Mouse (Mus musculus) midbrain, postnatal 0 days (tissue): ENCODE measurements around the gene Mpdz. TPM values are rescaled to one million over a fixed set of nuclear protein-coding genes. Genes with fewer than 3 reads are reported as not detected.

ENCODE experiments used
- ATAC-seq: fragments of 200-750 bp; cut with Nextera tagmentation; 2 replicates; pipeline ENCODE4 v1.8.0; 2017; ENCODE audit warnings: moderate number of reproducible peaks, mild to moderate bottlenecking, moderate TSS enrichment, moderate library complexity; ENCODE audit not compliant: low FRiP score
- DNase-seq: peaks from one replicate; pipeline ENCODE4 v3.0.0-alpha.2; 2015; ENCODE audit warnings: low spot score
- H3K27ac ChIP-seq: fragments of 300-500 bp; sonication (generic); 2 replicates; pipeline ENCODE4 v1.5.1; 2014; ENCODE audit warnings: low read depth, mild to moderate bottlenecking, low read length, mixed read lengths
- H3K27me3 ChIP-seq: fragments of 300-500 bp; sonication (generic); 2 replicates; pipeline ENCODE4 v1.6.1; 2014; ENCODE audit warnings: low read length, control low read depth, mixed read lengths; ENCODE audit not compliant: insufficient read depth
- H3K36me3 ChIP-seq: fragments of 300-500 bp; sonication (generic); 2 replicates; pipeline ENCODE4 v1.6.1; 2014; ENCODE audit warnings: low read length, control low read depth, mixed read lengths; ENCODE audit not compliant: insufficient read depth
- H3K4me1 ChIP-seq: fragments of 300-500 bp; sonication (generic); 2 replicates; pipeline ENCODE4 v1.6.1; 2014; ENCODE audit warnings: mild to moderate bottlenecking, control low read depth, antibody characterized with exemption, low read length, mixed read lengths; ENCODE audit not compliant: insufficient read depth
- H3K4me2 ChIP-seq: fragments of 300-500 bp; sonication (generic); 2 replicates; pipeline ENCODE4 v1.6.1; 2014; ENCODE audit warnings: low read depth, mild to moderate bottlenecking, low read length, mixed read lengths; ENCODE audit not compliant: poor library complexity, severe bottlenecking
- H3K4me3 ChIP-seq: fragments of 300-500 bp; sonication (generic); 2 replicates; pipeline ENCODE4 v1.5.1; 2014; ENCODE audit warnings: low read depth, mild to moderate bottlenecking, low read length, moderate library complexity
- H3K9ac ChIP-seq: fragments of 300-500 bp; sonication (generic); replicated peaks from 2 replicates; pipeline ENCODE4 v1.6.1; 2014; ENCODE audit warnings: mild to moderate bottlenecking, low read length, moderate library complexity, mixed read lengths; ENCODE audit not compliant: poor library complexity, severe bottlenecking
- H3K9me3 ChIP-seq: fragments of 300-500 bp; sonication (generic); 2 replicates; pipeline ENCODE4 v1.6.1; 2016; ENCODE audit warnings: low read length, control low read depth
- CTCF ChIP-seq: IDR thresholded peaks from 2 replicates; pipeline ENCODE4 v1.5.1; 2016; ENCODE audit warnings: antibody characterized with exemption, mild to moderate bottlenecking
- WGBS: fragments of 180-500 bp; shearing (Covaris S2); extraction: QIAGEN DNeasy Blood & Tissue Kit; methylation state at CpG from one replicate; pipeline ENCODE4 v1.1.7; 2014; 5-methylcytosine and 5-hydroxymethylcytosine counted together
- polyA plus RNA-seq: library from polyadenylated mRNA; unstranded; fragments of >200 nt; fragmentation: Nextera tagmentation; extraction: Ambion mirVana; gene quantifications from 2 replicates; pipeline ENCODE4 v1.2.1, GENCODE M21; 2015
- total RNA-seq: library from RNA; depleted of rRNA; stranded (reverse); fragments of >200 nt; gene quantifications from 2 replicates; pipeline ENCODE4 v1.2.3, GENCODE M21; 2014

The Mpdz gene
- total and polyA plus RNA-seq, 2 experiments from 2014 or later, result 8.4 to 23.7 TPM

DNA sequence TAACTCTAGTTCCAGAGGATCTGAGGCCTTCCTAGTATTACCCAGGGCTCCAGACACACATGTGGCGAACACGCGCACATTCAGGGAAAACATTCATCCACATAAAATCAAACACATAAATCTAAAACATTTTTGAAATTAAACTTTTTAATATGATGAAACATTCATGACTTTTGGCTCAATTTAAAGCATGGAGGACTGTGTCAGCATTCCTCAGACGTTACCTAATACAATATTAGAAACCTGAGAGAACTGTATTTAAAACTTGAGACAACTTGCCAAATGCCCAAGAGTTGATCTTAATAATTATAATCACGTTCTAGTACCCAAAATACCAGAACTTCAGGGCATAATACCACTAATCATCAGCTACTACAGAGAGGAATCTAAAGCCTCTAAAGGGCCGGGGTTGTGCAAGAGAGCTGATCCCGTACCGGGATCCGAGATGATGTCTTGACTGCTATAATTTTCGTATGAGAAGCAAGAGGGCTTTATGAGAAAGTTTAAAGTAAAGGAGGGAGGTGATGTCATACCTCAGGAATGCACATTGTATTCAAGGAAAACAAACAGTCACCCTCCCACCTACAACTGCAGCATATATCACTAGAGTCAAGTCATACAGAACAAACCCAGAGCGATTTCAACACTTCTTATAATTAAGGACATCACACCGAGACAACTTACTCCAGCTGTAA is 133.0 kb downstream of the Mpdz start:
- 85% methylated on average over 12 of the region's 12 CpGs for WGBS
- Histone ChIP-seq H3K27me3 (no peaks in the 10 kb centered on the region), H3K36me3 (peaks cover 3% of the 10 kb centered on the region; the same call in 1 of the 2 replicates), H3K4me1 (no peaks in the 10 kb centered on the region), H3K9ac (no peak overlapping the region), H3K27ac (no peak overlapping the region), H3K9me3 (no peaks in the 10 kb centered on the region), H3K4me3 (no peak overlapping the region), H3K4me2 (no peak overlapping the region)
- DNase-seq, result no peak
- TF ChIP-seq CTCF, result no peak
- no peak for ATAC-seq

GRCm38 (mm10) chr4:81307596-81308265 is 134.9 kb downstream of the Mpdz start:
- no peak overlapping the region for H3K4me3 ChIP-seq
- WGBS, result 94% methylated on average over 10 of the region's 10 CpGs
- ATAC-seq (no peak), DNase-seq (no peak)
- H3K9me3 ChIP-seq, result no peaks in the 10 kb centered on the region
- peaks cover 6% of the 10 kb centered on the region for H3K36me3 ChIP-seq
- no peak overlapping the region for H3K9ac ChIP-seq
- TF ChIP-seq CTCF, result no peak
- no peaks in the 10 kb centered on the region for H3K4me1 ChIP-seq
- no peak overlapping the region for H3K4me2 ChIP-seq
- H3K27ac ChIP-seq, result no peak overlapping the region
- no peaks in the 10 kb centered on the region for H3K27me3 ChIP-seq

- ATAC-seq (no peak), DNase-seq (no peak)
- H3K27ac ChIP-seq, result no peak overlapping the region
- H3K4me2 ChIP-seq, result no peak overlapping the region
- 94% methylated on average over 3 of the region's 3 CpGs for WGBS
- H3K27me3 ChIP-seq, result no peaks in the 10 kb centered on the region
- TF ChIP-seq CTCF, result no peak
- no peaks in the 10 kb centered on the region for H3K4me1 ChIP-seq
- H3K36me3 ChIP-seq, result peaks cover 3% of the 10 kb centered on the region; the same call in 1 of the 2 replicates
- H3K4me3 ChIP-seq, result no peak overlapping the region
- no peaks in the 10 kb centered on the region for H3K9me3 ChIP-seq
- no peak overlapping the region for H3K9ac ChIP-seq
These were observed 140.6 kb downstream of the Mpdz start for GRCm38 (mm10) chr4:81302056-81302455.

DNA sequence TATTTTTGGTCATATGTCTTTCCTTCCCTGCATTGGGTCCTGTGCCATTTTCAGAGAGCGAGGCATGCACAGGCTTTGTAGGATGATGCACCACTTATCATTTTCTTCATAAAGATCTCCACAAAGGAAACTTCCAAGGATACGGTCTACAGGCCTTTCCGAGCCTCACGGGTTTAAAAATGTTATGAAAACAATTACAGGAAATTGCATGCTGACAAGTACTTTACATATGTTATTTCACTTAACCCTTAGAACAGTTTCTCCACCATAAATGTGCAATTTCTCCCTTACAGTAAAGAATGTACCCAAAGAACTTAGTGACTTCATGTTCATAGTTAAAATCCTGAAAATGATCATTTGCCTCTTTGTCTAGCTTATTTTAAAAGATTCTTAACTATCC is 144.2 kb downstream of the Mpdz start:
- no peak overlapping the region for H3K9ac ChIP-seq
- H3K36me3 ChIP-seq, result peaks cover 1% of the 10 kb centered on the region; the same call in 1 of the 2 replicates
- 80% methylated on average over 4 of the region's 4 CpGs for whole genome bisulfite sequencing
- no peak overlapping the region for H3K27ac ChIP-seq
- H3K4me1 ChIP-seq, result no peaks in the 10 kb centered on the region
- no peaks in the 10 kb centered on the region for H3K9me3 ChIP-seq
- no peak overlapping the region for H3K4me3 ChIP-seq
- H3K27me3 ChIP-seq, result no peaks in the 10 kb centered on the region
- no peak for DNase-seq
- no peak overlapping the region for H3K4me2 ChIP-seq
- TF ChIP-seq CTCF, result no peak
- no peak for ATAC-seq

DNA sequence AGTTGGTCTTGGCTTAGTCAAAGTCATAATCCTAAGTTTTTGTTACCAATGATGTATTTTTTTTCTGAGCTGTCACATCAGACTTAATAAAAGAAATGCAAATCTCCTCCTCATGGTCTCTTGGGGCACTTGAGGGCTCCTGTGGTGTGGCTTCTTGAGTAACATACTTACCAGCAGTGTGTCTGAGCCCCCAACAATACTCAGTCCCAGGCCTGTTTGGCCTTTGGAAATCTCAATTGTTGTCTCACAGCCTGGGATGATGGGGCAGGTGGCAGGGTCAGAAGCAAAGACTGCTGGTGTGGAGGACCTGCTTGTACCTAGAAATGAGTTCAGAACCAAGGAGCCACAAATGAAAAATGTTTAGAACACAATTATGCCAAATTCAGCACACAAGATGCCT is 149.3 kb downstream of the Mpdz start:
- Histone ChIP-seq H3K9me3 (no peaks in the 10 kb centered on the region), H3K9ac (no peak overlapping the region), H3K27ac (no peak overlapping the region), H3K4me1 (no peaks in the 10 kb centered on the region), H3K36me3 (peaks cover 5% of the 10 kb centered on the region; the same call in 1 of the 2 replicates), H3K4me2 (no peak overlapping the region), H3K4me3 (no peak overlapping the region), H3K27me3 (no peaks in the 10 kb centered on the region)
- no peak for TF ChIP-seq CTCF
- ATAC-seq (no peak), DNase-seq (no peak)

DNA sequence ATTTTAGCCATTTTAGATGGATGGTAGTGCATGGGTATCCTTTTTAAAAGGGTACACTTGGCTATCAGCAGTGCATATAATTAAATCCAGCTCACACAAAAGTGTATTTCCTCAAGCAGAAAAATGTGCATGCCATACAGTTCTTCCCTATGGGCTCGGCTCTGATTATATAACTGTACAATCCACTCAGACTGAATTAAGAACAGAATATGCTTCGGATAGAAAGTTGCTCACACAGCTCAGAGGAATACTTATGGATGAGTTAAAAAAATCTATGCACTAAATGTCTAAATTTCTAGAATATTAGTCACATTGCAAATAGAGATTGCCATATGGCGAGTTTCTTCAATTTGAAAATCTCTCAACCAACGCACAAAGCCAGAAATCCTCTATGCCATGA is 157.1 kb downstream of the Mpdz start:
- DNase-seq (no peak), ATAC-seq (no peak)
- H3K27ac ChIP-seq, result no peak overlapping the region
- H3K4me3 ChIP-seq, result no peak overlapping the region
- no peaks in the 10 kb centered on the region for H3K27me3 ChIP-seq
- no peaks in the 10 kb centered on the region for H3K9me3 ChIP-seq
- no peak for TF ChIP-seq CTCF
- H3K4me2 ChIP-seq, result no peak overlapping the region
- WGBS, result 88% methylated on average over 4 of the region's 4 CpGs
- no peaks in the 10 kb centered on the region for H3K36me3 ChIP-seq
- no peaks in the 10 kb centered on the region for H3K4me1 ChIP-seq
- H3K9ac ChIP-seq, result no peak overlapping the region
